Mouse (Mus musculus): ENCODE data around the gene Tada3. TPM values are rescaled to one million over a fixed set of nuclear protein-coding genes. Genes with fewer than 3 reads are reported as not detected.

Tada3 gene
- polyA plus RNA-seq (2012; rRNA removed) = 25.7 and 29.9 TPM in 2 replicates

- peak; percentile 78 for DNase-seq (ENCODE audit: low read depth)
These were observed at the start of gene Tada3, which contains the start of gene Arpc4 for GRCm38 (mm10) chr6:113377496-113378385. Gene Tada3 (minus strand): TSS chr6:113377883. Gene Arpc4 (plus strand): TSS chr6:113378115.

DNA sequence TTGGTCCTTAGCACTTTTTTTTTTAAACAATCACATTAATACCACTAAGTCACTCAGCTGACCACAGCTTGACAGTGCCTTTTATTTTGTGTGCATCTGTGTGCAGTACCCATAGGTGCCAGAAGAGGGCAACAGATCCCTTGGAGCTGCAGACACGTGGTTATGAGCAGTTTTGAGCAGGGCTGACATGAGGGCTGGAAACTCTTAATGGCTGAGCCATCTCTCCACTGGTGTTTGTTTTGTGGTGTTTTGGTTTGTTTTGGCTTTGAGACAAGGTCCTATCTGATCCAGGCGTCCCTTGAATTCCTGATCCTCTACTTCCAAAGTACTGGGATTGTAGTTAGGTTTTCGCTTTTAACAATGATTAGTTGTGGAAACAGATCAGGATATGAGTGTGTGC, 49.7 kb upstream of the Tada3 start:
- DNase-seq (ENCODE audit: low read depth) = no peak

DNA sequence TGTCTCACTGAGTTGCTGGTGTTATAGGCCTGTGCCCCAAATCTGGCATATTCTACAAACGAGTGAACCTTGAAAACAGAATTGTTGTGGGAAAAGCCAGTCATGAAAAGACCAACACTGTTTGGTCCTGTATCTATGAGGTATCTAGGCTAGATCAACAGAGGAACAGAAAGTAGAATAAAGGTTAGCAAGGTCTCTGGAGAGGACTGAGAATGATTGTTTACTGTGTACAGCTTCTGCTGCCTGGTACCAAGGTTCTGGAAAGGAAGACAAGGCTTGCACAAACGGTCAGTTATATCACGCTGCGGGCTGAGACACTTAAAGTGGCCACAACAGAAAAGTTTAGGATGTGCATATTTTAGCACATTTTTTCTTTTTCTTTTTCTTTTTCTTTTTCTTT, 49.0 kb upstream of the Tada3 start:
- DNase-seq (ENCODE audit: low read depth) = no peak

- DNase-seq (ENCODE audit: low read depth) = no peak
These were observed 46.5 kb upstream of the Tada3 start for GRCm38 (mm10) chr6:113424187-113424586.

- no peak for DNase-seq (ENCODE audit: low read depth)
These were observed 45.3 kb upstream of the Tada3 start for GRCm38 (mm10) chr6:113423000-113423399.

DNA sequence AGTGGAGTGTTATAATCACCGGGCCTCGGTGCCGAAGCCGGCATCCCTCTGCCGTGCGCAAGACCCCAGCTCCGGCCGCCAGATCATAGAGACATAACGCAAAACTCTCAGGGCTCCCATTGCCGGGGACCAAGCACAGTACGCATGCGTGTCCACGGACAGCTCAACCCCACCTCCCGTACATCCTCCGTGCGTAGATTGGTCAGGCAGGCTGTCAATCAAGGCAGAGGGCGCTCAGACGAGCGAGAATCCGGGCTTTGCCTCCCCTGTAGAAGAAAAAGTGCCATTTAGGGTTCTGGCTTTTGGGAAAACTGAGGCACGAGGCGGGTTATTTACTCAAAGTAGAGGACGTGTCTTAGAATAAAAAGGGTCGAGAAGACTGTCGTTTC, 41.5 kb upstream of the Tada3 start, which contains the start of gene Rpusd3:
TSS of gene Rpusd3 (minus strand) at position 142 of the 389 bp plus-strand sequence.
- DNase-seq (ENCODE audit: low read depth) = no peak

- no peak for DNase-seq (ENCODE audit: low read depth)
These were observed 40.9 kb upstream of the Tada3 start for GRCm38 (mm10) chr6:113418441-113419198.

- no peak for DNase-seq (ENCODE audit: low read depth)
These were observed 38.7 kb upstream of the Tada3 start for GRCm38 (mm10) chr6:113416416-113416815.

DNA sequence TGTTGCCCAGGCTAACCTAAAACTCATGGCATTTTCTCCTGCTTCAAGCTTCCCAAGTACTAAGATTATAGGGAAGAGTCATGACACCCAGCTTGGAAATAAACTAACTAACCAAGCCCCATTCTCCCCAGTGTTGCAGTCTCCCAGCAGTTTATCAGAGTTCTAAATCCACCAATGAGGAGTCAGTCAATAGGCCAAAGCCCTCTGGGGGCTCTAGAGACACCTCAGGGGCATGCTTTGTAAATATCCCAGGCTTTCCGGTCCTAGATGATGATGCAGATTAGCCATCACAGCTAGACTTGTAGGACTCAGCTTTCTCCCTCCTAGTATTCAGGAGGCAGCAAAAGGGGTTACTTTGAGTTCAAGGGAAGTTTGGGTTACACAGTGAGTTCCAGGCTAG, 32.3 kb upstream of the Tada3 start:
- DNase-seq (ENCODE audit: low read depth) = no peak

DNA sequence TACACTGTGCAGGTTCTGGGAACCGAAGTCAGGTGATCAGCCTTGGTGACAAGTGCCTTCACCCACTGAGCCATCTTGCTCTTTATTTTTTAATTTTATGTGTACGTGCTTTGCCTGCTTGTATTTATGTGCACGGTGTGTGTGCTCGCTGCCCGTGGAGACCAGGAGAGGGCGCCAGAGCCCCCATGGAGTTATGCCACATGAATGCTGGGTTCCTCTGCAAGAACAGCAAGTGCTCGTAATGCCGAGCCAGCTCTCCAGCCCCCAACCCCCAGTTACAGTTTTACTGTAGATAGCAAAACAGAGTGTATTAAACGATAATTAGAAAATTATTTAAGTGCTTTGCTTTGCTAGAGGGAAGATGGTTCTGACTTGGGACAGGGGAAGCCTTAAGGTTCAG, 29.0 kb upstream of the Tada3 start:
- no peak for DNase-seq (ENCODE audit: low read depth)

GRCm38 (mm10) chr6:113405483-113405882, 27.8 kb upstream of the Tada3 start:
- DNase-seq (ENCODE audit: low read depth) = no peak

DNA sequence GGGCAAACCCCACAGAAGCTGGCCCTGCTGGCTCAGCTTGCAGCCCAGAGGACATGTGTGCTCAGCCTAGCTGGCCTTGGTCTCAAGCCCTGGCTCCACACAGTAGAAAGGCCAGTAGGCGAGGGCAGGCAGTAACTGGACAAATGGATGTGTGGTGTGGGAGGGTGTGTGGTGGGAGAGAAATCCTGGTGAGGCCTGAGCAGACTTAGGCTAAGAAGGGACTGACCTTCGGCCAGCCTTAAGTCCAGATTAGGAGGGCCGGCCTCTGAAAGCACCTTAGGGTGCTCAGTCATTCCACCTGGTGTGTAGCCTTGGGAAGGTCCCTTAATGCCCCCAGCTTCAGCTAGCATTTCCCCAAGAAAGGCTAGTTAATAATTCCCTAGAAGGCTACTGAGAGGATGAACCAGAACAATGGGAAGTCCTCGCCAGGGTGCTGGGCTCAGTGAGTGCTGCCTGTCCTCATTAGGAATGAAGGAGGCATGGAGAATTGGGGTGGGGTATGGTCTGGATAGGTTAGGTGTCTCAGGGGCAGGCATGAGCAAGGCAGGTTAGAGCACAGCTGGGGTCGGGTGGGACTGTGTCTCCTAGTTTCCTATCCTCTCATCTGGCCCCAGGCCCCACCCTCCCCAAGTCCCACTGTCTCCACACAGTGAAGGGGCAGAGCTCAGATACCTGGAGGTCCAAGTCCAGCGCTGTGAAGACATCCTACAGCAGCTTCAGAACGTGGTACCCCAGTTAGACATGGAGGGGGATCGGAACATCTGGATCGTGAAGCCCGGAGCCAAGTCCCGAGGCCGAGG, 27.2 kb upstream of the Tada3 start:
- DNase-seq (ENCODE audit: low read depth) = no peak

DNA sequence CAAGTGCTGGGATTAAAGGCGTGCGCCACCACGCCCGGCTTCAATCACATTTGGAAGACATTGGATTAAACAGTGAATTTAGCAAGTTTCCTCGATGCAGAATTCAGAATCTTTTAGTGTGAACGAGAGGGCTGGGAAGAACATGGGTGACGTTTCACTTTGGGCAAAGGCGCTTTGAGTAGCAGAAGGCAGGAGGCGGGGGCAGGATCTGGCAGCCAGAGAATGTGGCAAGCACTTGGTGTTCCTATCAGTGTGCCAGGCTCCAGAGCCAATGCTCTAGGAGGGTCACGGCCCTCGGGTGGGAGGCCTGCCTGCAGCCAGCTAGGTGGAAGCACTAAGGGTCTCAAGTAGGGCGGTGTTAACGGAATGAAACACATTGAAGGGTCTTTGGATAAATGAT, 24.4 kb upstream of the Tada3 start:
- DNase-seq (ENCODE audit: low read depth) = no peak

- no peak for DNase-seq (ENCODE audit: low read depth)
These were observed 18.8 kb upstream of the Tada3 start for GRCm38 (mm10) chr6:113396270-113397030.

GRCm38 (mm10) chr6:113395501-113395900, 17.8 kb upstream of the Tada3 start:
- DNase-seq (ENCODE audit: low read depth) = no peak

DNA sequence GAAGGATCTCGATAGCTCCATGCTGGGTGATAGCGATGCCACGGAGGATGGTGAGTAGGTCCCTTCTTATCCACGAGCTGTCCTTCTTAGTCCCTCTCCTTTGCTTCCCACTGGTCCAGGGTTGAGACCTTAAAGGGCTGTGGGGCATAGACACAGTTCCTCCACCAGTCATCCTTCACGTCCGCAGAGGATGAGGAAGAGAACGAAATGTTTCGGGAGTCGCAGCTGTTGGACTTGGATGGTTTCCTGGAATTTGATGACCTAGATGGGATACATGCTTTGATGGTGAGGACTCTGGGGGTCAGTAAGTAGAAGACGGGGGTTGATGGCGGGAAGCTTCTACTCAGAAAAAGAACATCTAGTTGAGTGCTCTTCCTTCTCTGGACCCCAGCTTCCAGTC, 17.1 kb upstream of the Tada3 start:
- DNase-seq (ENCODE audit: low read depth) = no peak

- no peak for DNase-seq (ENCODE audit: low read depth)
These were observed 16.3 kb upstream of the Tada3 start for GRCm38 (mm10) chr6:113393951-113394350.

GRCm38 (mm10) chr6:113392387-113393071, 14.8 kb upstream of the Tada3 start:
- DNase-seq (ENCODE audit: low read depth) = no peak

DNA sequence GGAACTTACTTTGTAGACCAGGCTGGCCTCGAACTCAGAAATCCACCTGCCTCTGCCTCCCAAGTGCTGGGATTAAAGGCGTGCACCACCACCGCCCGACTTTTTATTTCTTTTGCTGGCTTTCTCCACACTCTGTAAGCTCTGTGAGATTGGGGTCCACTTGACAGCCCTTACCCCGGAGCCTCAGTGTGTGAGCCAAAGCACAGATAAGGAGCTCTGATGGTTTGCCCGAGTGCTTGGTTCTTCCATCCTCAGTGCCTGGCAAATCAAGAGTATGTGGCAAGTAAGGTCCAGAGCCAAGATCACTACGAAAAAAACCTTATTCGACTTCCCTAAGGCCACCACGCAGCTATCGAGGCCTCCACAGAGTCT, 14.3 kb upstream of the Tada3 start:
- DNase-seq (ENCODE audit: low read depth) = no peak

GRCm38 (mm10) chr6:113390715-113391114, 13.0 kb upstream of the Tada3 start:
- DNase-seq (ENCODE audit: low read depth) = no peak

- no peak for DNase-seq (ENCODE audit: low read depth)
These were observed 11.3 kb upstream of the Tada3 start, which contains the start of gene Ttll3 for GRCm38 (mm10) chr6:113388960-113389359. Gene Ttll3 (plus strand): TSS chr6:113389260.

All from gonadal fat pad, adult 2 months (tissue).